Mouse (Mus musculus): ENCODE data around the gene Olfr547. TPM values are rescaled to one million over a fixed set of nuclear protein-coding genes. Genes with fewer than 3 reads are reported as not detected.

Gene Olfr547
- polyA plus RNA-seq, 1 experiment from 2014 or later = not detected

- Histone ChIP-seq H3K4me3 (peak overlapping the region; percentile 41), H3K9ac (peak overlapping the region; percentile 59), H3K27ac (no peak overlapping the region), H3K9me3 (no peaks in the 10 kb centered on the region), H3K4me1 (peaks cover 7% of the 10 kb centered on the region; the same call in 1 of the 2 replicates), H3K4me2 (replicated peaks) (peak overlapping the region; percentile 77), H3K27me3 (peaks cover 18% of the 10 kb centered on the region), H3K36me3 (no peaks in the 10 kb centered on the region)
- peak; percentile 94 for ATAC-seq (ENCODE audit: insufficient number of reproducible peaks, insufficient read depth, low FRiP score, low TSS enrichment)
- under 1% methylated on average over 53 of the region's 54 CpGs for WGBS
These were observed 21.6 kb upstream of the Olfr547 start for GRCm38 (mm10) chr7:102512814-102513435.

DNA sequence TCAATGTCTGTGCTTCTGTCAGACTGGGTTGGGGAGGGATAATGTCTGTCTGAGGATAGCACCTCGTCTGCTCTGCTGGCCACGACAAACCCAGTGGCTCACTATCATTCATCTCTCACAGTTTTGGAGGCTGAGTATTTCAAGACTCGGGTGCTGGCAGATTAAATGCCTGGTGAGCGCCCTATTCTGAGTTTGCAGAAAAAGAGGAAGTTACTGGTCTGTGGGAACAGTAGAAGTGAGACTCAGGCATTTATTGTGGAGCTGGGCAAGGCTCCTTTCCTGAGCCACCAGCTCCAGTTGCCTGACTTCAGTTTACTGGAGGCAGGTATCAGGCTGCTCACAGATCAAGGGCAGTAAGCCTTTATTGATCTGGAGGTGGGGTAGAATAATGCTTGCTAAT lies 20.4 kb upstream of the Olfr547 start:
- H3K4me1 ChIP-seq = peaks cover 7% of the 10 kb centered on the region; the same call in 1 of the 2 replicates
- H3K27me3 ChIP-seq = peaks cover 18% of the 10 kb centered on the region
- 64% methylated on average over 4 of the region's 4 CpGs for WGBS
- H3K9me3 ChIP-seq = no peaks in the 10 kb centered on the region
- H3K4me3 ChIP-seq = no peak overlapping the region
- H3K9ac ChIP-seq = no peak overlapping the region
- no peak overlapping the region for H3K4me2 ChIP-seq (replicated peaks)
- no peak for ATAC-seq (ENCODE audit: insufficient number of reproducible peaks, insufficient read depth, low FRiP score, low TSS enrichment)
- H3K27ac ChIP-seq = no peak overlapping the region
- no peaks in the 10 kb centered on the region for H3K36me3 ChIP-seq

- Histone ChIP-seq H3K4me2 (replicated peaks) (no peak overlapping the region), H3K4me3 (no peak overlapping the region), H3K9me3 (no peaks in the 10 kb centered on the region), H3K27ac (no peak overlapping the region), H3K27me3 (peaks cover 17% of the 10 kb centered on the region), H3K4me1 (peaks cover 7% of the 10 kb centered on the region; the same call in 1 of the 2 replicates), H3K9ac (no peak overlapping the region), H3K36me3 (no peaks in the 10 kb centered on the region)
- WGBS = 71% methylated on average over 10 of the region's 10 CpGs
- ATAC-seq (ENCODE audit: insufficient number of reproducible peaks, insufficient read depth, low FRiP score, low TSS enrichment) = no peak
These were observed 18.1 kb upstream of the Olfr547 start for GRCm38 (mm10) chr7:102516261-102517050.

DNA sequence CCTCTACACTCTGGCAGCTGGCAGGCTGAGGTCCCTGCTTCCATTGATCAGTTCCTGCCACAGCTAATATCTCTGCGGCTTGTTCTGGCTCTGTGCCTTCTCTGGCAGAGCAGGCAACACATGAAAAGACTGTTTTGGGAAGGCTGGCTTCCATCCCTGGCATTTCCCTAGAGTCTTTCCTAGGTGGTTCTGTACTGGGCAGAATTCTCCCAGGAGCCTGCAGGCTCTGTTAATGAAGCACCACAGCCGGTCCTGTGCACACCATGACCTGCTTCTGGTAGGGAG lies 17.6 kb upstream of the Olfr547 start:
- Histone ChIP-seq H3K4me2 (replicated peaks) (no peak overlapping the region), H3K27me3 (peaks cover 11% of the 10 kb centered on the region), H3K27ac (no peak overlapping the region), H3K9me3 (no peaks in the 10 kb centered on the region), H3K4me3 (no peak overlapping the region), H3K9ac (no peak overlapping the region), H3K4me1 (peaks cover 7% of the 10 kb centered on the region; the same call in 1 of the 2 replicates), H3K36me3 (no peaks in the 10 kb centered on the region)
- WGBS = 81% methylated on average over 2 of the region's 2 CpGs
- ATAC-seq (ENCODE audit: insufficient number of reproducible peaks, insufficient read depth, low FRiP score, low TSS enrichment) = no peak

DNA sequence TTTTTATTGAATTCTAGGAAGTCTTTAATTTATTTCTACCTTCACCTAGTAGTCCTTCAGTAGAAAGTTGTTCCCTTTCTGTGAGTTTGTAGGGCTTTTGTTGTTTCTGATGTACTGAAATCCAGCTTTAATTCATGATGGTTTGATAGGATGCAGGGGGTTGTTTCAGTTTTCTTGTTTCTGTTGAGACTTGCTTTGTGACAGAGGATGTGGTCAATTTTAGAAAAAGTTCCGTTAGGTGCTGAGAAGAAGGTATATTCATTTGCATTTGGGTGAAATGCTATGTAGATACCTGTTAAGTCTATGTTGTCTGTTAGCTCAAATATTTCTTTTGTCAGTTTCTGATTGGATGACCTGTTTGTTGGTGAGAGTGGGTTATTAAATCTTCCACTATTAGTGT lies 5.5 kb upstream of the Olfr547 start:
- H3K4me2 ChIP-seq (replicated peaks) = no peak overlapping the region
- no peaks in the 10 kb centered on the region for H3K27me3 ChIP-seq
- H3K9me3 ChIP-seq = no peaks in the 10 kb centered on the region
- 70% methylated on average over 1 of the region's 1 CpGs for WGBS
- ATAC-seq (ENCODE audit: insufficient number of reproducible peaks, insufficient read depth, low FRiP score, low TSS enrichment) = no peak
- H3K9ac ChIP-seq = no peak overlapping the region
- no peak overlapping the region for H3K4me3 ChIP-seq
- no peaks in the 10 kb centered on the region for H3K36me3 ChIP-seq
- H3K27ac ChIP-seq = no peak overlapping the region
- H3K4me1 ChIP-seq = no peaks in the 10 kb centered on the region

- no peak within 1 kb of the TSS for H3K4me3 ChIP-seq
- no peaks in the 10 kb centered on the region for H3K4me1 ChIP-seq
- H3K27me3 ChIP-seq = no peaks in the 10 kb centered on the region
- no peaks in the 10 kb centered on the region for H3K36me3 ChIP-seq
- H3K9me3 ChIP-seq = no peaks in the 10 kb centered on the region
- no peak for ATAC-seq (ENCODE audit: insufficient number of reproducible peaks, insufficient read depth, low FRiP score, low TSS enrichment)
- H3K4me2 ChIP-seq (replicated peaks) = no peak within 1 kb of the TSS
- 74% methylated on average over 2 of the region's 2 CpGs for WGBS
- no peak within 1 kb of the TSS for H3K27ac ChIP-seq
- H3K9ac ChIP-seq = no peak within 1 kb of the TSS
These were observed 6.0 kb downstream of the Olfr547 start, which contains the start of gene Olfr548-ps1 for GRCm38 (mm10) chr7:102540596-102540995. Olfr548-ps1 (plus strand) TSS chr7:102540896.

- H3K4me1 ChIP-seq = no peaks in the 10 kb centered on the region
- no peak overlapping the region for H3K9ac ChIP-seq
- no peaks in the 10 kb centered on the region for H3K27me3 ChIP-seq
- ATAC-seq (ENCODE audit: insufficient number of reproducible peaks, insufficient read depth, low FRiP score, low TSS enrichment) = no peak
- H3K9me3 ChIP-seq = no peaks in the 10 kb centered on the region
- no peaks in the 10 kb centered on the region for H3K36me3 ChIP-seq
- no peak overlapping the region for H3K4me3 ChIP-seq
- H3K27ac ChIP-seq = no peak overlapping the region
- no peak overlapping the region for H3K4me2 ChIP-seq (replicated peaks)
- WGBS = 73% methylated on average over 3 of the region's 3 CpGs
These were observed 6.7 kb downstream of the Olfr547 start for GRCm38 (mm10) chr7:102541251-102541650.

DNA sequence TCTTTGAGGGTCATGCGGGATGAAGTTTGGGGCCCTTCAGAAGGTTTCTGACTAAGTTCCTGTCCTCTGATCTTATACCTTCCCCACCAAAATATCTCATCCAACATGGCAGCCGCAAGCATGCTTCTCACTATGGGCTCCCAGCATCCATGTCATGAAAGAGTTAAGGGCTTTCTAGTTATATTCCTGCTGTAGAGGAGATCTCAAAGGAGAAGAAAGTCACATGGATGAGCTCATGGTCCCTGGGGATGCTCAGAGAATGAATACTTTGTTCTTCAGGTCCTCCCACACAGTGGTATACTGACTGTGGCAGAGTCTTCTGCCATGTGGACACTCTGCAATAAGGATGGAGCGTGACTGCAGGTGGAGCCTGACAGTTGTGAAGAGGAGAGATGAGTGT lies 15.0 kb downstream of the Olfr547 start, which contains the start of gene Olfr549:
Olfr549 (plus strand) TSS at position 301 of the 400 bp plus-strand sequence.
- H3K27me3 ChIP-seq = no peaks in the 10 kb centered on the region
- H3K9ac ChIP-seq = no peak within 1 kb of the TSS
- no peak within 1 kb of the TSS for H3K27ac ChIP-seq
- no peaks in the 10 kb centered on the region for H3K4me1 ChIP-seq
- H3K36me3 ChIP-seq = no peaks in the 10 kb centered on the region
- 87% methylated on average over 3 of the region's 3 CpGs for WGBS
- no peak within 1 kb of the TSS for H3K4me3 ChIP-seq
- no peak for ATAC-seq (ENCODE audit: insufficient number of reproducible peaks, insufficient read depth, low FRiP score, low TSS enrichment)
- H3K4me2 ChIP-seq (replicated peaks) = no peak within 1 kb of the TSS
- H3K9me3 ChIP-seq = no peaks in the 10 kb centered on the region

DNA sequence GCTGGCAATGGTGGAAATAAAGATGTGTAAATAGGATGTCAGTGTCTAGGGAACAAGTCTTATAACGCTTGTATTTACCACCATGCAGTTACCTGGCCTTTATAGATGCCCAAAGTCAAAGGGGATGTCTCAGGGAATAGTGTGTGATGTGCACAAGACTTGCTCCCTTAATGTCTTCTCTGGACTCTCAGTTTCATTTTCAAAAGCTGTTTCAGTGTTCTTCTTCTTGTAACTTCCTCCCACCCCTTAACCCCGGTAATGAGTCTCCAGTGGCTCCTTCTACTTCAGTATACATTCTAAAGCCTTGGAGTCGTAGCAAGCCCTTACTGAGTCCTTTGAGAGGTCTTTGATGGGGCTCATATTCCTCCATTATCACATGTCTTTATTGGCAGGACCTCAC lies 18.7 kb downstream of the Olfr547 start:
- Histone ChIP-seq H3K27me3 (no peaks in the 10 kb centered on the region), H3K9me3 (no peaks in the 10 kb centered on the region), H3K27ac (no peak overlapping the region), H3K9ac (no peak overlapping the region), H3K4me1 (no peaks in the 10 kb centered on the region), H3K4me3 (no peak overlapping the region), H3K36me3 (no peaks in the 10 kb centered on the region), H3K4me2 (replicated peaks) (no peak overlapping the region)
- ATAC-seq (ENCODE audit: insufficient number of reproducible peaks, insufficient read depth, low FRiP score, low TSS enrichment) = no peak
- 73% methylated on average over 3 of the region's 3 CpGs for WGBS

- peak within 1 kb of the TSS; percentile 51 for H3K4me2 ChIP-seq (replicated peaks)
- no peaks in the 10 kb centered on the region for H3K27me3 ChIP-seq
- H3K9ac ChIP-seq = no peak within 1 kb of the TSS; the same call in 1 of the 2 replicates
- 15% methylated on average over 10 of the region's 10 CpGs for WGBS
- no peaks in the 10 kb centered on the region for H3K9me3 ChIP-seq
- H3K4me1 ChIP-seq = peaks cover 4% of the 10 kb centered on the region; the same call in 1 of the 2 replicates
- peak within 1 kb of the TSS; percentile 42 for H3K4me3 ChIP-seq
- no peak within 1 kb of the TSS for H3K27ac ChIP-seq
- ATAC-seq (ENCODE audit: insufficient number of reproducible peaks, insufficient read depth, low FRiP score, low TSS enrichment) = peak; percentile 87
- H3K36me3 ChIP-seq = no peaks in the 10 kb centered on the region
These were observed 30.7 kb downstream of the Olfr547 start, which contains the start of gene Trim21 for GRCm38 (mm10) chr7:102564999-102565997. Trim21 (minus strand) TSS chr7:102565486.

DNA sequence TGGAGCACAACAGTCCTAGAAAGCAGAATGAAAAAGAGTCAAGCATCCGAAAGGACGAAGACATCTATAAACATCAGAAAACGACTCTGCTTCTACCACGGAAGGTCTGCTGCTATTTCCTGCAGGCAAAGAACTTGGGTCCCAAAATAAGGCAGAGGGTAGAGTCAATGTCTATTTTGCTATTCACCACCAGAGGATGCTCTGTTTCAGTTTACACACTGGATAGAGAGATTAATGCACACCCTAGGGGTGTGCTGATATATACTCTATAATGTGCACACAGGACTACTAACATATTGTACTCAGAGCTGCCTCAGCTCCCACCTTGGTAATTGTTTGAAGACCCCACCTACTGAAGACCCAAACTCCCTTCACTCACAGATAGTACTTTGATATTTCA lies 31.7 kb downstream of the Olfr547 start:
- Histone ChIP-seq H3K27ac (no peak overlapping the region), H3K36me3 (no peaks in the 10 kb centered on the region), H3K4me3 (no peak overlapping the region), H3K4me1 (peaks cover 4% of the 10 kb centered on the region; the same call in 1 of the 2 replicates), H3K9ac (no peak overlapping the region), H3K27me3 (no peaks in the 10 kb centered on the region), H3K9me3 (no peaks in the 10 kb centered on the region), H3K4me2 (replicated peaks) (no peak overlapping the region)
- ATAC-seq (ENCODE audit: insufficient number of reproducible peaks, insufficient read depth, low FRiP score, low TSS enrichment) = no peak
- WGBS = 89% methylated on average over 4 of the region's 4 CpGs

All from embryonic facial prominence, embryonic 12.5 days (tissue).